Mouse (Mus musculus): Measurements from ENCODE around the gene Pmel.

Pmel gene

DNA sequence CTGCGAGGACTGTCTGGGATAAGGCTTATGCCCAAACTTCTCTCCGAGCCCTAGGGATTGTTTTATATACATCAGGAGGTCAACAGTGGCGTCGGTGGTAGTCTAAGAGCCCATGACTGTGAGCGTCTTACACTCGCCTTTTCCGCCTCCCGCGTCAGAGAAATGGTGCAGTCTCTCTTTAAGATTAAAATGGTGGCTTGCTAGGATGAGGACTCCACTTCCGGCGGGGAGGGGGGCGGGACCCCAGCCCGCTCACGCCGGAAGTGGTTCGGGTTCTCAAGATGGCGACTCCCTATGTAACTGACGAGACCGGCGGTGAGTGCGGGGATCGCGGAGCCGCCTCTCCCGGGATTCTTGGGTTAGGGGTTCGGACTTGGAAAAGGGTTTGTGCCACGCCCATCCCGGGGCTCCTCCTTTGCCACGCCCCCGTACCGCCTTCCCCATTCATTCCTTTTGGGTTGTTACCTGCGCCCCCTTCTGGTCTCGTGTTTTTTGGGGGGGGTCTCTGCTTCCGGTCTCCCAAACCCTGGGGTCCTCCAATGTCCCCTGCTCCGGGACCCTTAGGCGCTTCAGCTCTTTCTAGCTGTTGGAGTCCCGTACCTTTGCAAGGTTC, 44.4 kb downstream of the Pmel start:
- DNase-seq (ENCODE audit: low spot score) = peak; percentile 96

All from embryo, embryonic 10.5 days (tissue).